Mouse (Mus musculus) mouse embryonic stem cell (cell line): ENCODE data around the gene Ttc14.

Experiments used
- in situ Hi-C, 2 experiments: fragments of 300-500 bp; cut with MboI; formaldehyde crosslinking; loops; 1 replicate in 1 of 2; 3 replicates in 1 of 2; pipeline ENCODE4 v1.14.3; 2019 to 2020; ENCODE audit warnings: low sequenced_read_pairs in 2 of 2, low pct_unique_long_range_greater_than_20kb in 1 of 2, mixed read lengths in 1 of 2; ENCODE audit not compliant: unreplicated experiment in 1 of 2

The Ttc14 gene

DNA sequence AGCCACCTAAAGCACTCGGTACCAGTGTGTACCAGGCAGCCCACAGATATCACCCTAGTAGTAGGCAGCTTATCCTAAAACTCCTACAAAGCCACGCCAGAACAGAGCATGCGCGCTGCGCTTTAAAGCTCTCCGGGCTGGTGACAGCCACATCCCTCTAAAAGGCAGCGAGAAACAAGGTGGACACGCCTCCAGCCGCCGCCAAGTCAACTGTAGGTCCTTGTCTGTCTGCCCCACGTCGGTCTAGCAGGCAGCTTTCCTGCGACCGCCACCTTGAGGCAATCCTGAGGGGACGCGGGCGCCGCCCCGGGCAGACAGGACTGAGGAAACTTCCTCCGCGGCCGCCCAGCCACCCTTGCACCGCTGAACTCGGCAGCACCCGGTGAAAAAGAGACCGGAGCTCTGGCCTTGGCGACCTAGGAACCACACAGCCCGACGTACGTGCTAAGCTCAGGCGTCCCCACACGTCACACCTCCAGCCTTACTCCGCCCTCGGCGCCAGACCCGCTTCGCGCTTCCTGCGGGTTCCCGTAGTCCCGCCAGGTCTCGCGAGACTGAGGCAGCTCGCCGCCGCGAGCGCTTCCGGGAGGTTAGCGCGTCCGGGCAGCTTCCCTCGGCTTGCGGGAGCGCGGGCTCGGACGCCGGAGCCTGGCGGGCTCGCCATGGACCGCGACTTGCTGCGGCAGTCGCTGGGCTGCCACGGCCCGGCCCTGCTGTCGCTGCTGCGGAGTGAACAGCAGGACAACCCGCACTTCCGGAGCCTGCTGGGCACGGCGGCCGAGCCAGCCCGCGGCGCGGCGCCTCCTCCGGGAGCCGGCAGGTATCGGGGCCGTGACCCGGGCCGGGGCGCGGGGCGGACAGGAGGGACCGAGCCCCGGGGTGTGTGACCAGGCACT is at the start of gene Ttc14:
Gene Ttc14, plus strand, starts transcription at position 216 of the 896 bp plus-strand sequence.
- in situ Hi-C loops = loop anchor here (25.0 kb wide), 4 partner anchors 262 to 838 kb away; partner anchors contain the start of gene Dnajc19 (in 1 of the 2)

DNA sequence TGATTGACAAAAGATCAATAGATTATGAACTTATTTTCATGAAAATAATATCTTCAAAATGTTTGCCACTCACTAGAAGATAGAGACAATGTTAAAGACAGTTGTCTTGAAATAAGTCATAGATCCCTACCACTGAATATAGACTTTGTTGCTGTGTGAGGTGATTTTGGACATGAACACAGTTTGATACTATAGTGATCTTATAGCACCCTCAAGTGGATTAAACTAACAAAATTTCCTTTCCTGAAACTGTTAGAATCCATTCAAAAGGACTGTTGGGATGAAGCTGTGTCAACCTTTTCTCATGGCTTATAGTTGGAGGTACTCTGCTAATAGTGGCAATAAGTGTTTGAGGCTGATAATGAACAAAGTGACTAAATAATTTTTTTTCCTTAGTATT is 8.7 kb upstream of the Ttc14 start:
- in situ Hi-C loops = loop anchor here in 1 of 2 experiments (25.0 kb wide), 2 partner anchors 479 to 829 kb away; no protein-coding TSS in a partner anchor

DNA sequence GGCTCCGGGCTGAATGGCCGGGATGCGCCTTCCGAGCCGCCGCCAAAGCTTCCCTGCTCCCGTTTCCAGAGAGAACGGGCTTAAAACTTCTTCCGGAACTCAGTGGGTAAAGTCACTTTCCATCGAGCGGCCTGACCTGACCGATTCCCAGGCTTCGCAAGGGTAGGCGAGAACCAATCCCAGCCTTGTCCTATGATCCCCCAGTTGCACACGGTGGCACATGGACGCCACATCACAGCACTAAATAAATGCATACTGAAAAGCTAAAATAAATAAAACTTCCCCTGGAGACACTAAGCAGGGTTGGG is 835 bp downstream of the Ttc14 start:
- in situ Hi-C loops = loop anchor here (25.0 kb wide), 2 partner anchors 262 to 287 kb away; partner anchors contain the start of gene Dnajc19 (in 1 of the 2)

DNA sequence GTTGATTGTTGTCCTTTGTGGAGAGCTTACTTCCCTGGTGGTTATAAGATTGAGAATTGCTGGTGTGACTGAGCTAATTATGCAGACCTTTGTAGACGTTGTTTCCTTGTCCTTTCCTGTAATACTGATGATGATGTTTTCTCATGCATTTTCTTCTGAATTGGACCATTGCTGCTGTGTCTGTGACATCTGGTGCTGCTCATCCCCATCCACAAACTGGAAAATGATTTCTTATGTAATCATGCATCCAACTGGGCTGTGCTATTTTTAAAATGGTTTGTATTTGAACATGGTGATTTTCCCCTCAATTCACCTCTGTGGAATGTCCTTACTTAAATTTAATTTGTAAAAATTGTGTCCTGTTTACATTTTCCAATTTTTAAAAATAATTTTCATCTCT is 7.5 kb downstream of the Ttc14 start:
- in situ Hi-C loops = loop anchor here (25.0 kb wide), 2 partner anchors 255 to 280 kb away; partner anchors contain the start of gene Dnajc19 (in 1 of the 2)

DNA sequence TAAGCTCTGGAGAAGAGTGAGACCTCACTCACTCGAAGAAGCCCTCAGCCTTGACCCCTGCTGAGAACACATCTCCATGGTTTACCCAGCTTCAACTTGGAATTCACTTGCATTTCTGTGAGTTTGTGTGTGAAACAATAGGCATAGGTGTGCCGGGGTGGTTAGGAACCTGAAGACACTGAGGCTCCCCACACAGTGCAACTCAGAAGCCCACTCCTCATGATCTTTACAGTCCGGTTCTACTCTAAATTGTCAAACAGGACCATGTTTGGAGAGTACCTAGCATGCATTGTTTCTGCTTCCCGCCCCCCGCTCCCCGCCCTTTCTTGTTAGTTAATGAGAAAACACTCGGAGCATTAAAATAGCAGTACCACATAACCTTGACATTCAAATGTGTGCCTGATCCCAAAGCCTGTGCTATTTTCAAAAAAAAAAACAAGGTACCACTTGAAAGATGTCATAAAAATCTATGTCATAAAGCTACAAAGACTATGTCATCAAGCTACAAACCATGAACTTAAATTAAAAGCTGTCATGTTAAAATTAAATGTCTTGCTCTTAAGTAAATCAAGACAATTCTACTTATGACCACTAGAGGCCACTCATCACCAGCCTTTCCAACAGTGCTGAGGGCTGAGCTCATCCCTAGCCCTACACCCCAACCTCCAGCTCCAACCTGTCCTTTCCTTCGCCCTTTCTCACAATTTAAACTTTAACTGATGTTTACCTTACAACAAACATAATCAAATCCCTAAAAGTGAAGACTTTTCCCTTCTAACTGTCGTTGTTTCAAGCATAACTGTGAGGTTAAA is 24.7 kb downstream of the Ttc14 start:
- in situ Hi-C loops = loop anchor here (5.0 to 25.0 kb wide), 4 partner anchors 93 to 263 kb away; partner anchors contain the start of gene Dnajc19 (in 1 of the 2)

DNA sequence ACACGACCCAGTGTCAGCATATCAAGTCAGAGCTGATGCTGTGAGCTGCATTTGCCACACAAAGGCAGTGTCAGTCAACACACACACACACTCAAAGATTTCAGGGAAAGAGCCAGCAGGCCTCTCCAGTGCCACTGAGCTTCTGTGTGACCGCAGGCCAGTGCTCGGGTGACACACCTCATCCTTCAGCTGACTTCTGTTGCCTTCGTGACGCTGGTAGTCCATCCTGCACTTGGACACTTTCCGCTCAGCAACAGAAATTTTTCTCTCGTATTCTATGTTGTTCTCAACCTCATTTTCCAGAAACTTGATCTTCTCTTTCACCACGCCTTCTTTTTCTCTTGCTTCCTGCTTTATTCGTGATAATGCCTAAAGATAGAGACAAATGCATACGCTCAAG is 32.7 kb downstream of the Ttc14 start:
- in situ Hi-C loops = no loop called here

DNA sequence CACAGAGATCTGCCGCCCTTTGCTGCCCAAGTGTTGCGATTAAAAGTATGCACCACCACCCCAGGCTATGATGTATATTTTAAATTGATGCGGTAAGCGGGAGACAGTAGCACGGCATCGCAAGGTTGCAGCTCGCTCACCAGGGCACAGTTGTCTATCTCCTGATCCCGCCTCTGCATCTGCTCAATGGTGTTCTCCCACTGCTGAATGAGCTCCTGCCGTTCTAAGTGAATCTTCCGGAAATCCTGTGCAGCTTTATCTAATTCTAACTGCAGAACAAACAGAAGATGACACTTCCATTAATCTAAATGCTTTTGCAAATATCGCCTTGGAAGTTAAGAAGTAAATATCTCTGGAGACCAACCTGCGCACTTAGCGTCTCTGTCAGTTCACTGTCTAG is 36.9 kb downstream of the Ttc14 start:
- in situ Hi-C loops = no loop called here

DNA sequence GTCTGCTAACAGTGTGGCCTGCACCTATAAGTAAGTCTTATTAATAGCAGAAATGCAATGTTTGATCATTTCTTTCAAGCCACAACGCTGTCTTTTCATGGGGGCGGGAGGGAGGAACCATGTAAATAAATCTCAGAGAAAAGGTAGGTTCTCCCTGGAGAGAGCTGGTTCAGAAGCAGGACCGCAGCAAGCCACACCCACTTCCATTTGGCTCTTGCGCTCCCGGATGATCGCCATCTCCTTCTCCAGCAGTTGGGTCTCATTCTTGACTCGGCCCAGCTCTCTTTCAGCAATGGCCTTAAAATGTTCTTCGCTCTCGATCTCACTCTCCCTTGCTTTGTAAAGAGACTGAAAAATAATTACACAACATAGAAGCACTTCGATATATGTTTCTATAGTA is 39.2 kb downstream of the Ttc14 start:
- in situ Hi-C loops = no loop called here

DNA sequence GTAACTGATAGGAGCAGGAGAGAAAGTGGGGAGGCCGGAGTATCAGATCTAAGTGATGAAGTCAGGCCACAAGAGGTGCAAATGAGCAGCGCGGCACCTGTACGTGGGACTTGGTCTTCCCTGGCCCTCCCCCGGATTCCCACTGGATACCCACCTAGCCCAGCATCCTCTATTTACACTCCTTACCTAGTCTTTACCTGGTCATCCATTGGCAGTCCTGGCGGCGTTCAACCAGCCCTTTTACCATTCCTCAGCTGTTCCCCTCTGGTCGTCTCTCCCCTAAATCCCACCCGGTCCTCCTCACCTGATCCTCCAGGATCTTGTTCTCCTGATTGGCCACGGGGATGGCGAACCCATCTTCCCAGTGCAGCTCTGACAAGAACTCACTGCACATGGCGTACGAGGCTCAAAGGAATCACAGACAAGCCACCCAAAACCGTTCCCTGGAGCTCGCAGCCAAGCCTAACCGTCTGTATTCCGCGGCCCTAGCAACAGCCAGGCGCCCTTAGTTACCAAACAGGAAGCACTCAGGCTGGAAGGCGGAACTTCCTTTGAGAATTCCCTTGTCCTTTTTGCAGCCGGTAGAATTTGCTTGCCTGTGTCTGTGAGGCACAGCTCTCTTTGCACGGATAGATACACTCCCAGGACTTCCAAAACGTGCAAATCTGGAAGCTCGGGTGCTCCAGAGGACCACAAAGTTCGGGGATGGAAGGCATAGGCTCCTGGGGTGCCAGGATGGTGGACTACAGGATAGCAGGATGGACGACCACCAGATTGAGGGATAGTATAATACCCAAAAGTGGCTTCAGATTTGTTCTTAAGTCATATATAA is 44.4 kb downstream of the Ttc14 start, which contains the start of gene Ccdc39:
Gene Ccdc39, minus strand, starts transcription at position 510 of the 832 bp plus-strand sequence.
- in situ Hi-C loops = no loop called here

DNA sequence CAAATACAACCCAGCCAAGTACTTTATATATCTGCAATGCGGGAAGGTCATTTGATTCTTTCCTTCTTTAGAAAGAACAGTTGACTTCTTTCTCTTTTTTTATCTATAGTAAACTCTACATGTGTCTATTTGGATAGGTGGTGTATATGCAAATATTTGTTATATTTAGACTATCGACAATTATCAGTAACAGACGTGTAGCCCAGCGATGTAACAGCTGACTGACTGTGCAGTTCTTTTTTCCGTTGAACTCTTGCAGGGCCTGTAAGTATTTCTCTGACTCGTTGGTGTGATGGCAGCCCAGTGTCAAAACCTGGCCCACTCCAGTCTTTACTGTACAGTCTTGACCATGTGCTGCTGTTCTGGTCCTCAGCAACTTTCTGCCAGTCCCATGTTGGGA is 47.0 kb downstream of the Ttc14 start:
- in situ Hi-C loops = no loop called here

DNA sequence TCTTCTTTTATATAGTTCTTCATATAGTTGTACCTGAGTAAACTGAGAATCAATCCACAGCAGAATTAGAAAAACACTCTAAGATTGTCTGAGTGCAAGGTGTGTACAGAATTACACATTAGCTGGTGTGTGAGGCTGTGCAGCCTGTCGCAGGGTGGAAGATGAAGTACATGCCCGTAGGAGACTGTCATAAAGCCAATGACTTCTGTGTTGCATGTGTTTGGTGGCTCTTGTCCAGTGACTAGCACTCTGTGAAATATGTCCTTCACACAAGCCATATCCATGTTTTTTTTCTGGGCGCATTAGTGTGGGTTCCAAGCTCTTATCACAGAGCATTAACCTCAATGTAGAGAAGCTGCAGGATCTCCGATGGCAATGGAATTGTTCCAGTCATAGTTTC is 51.2 kb downstream of the Ttc14 start:
- in situ Hi-C loops = no loop called here

DNA sequence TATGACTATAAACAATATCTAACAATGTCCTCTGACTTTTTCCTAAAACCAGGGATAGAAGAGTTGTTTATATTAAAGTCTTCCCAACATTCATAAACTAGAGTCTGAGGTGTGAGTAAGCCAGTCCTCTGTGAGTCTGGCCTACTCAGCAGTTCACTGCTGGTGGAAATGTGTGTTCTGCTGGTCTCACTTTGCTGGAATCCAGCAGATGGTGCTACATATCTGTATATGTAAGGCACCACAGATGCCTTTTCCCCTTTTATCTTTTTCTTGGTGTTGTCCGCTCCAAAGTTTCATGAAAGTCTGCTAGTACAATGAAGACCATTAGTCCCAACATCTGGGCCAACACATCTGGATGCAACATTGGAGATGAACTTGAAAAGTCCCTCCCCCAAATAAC is 53.4 kb downstream of the Ttc14 start:
- in situ Hi-C loops = no loop called here

DNA sequence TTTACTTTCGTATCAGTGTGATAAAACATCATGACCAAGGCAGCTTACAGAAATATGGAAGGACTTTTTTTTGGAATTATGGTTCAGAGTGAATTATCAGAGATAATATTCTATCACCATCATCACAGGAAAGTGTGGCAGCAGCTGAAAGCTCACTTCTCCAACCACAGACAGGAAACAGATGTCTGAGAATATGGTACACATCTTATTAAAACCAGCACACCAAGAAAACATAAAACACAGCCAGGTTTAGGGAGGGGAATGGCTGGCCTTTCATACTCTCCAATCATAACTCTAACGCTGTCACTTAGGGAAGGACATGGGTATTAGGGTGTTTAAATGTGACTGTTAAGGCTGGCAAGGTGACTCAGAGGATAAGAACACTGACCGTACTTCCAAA is 59.3 kb downstream of the Ttc14 start:
- in situ Hi-C loops = no loop called here

DNA sequence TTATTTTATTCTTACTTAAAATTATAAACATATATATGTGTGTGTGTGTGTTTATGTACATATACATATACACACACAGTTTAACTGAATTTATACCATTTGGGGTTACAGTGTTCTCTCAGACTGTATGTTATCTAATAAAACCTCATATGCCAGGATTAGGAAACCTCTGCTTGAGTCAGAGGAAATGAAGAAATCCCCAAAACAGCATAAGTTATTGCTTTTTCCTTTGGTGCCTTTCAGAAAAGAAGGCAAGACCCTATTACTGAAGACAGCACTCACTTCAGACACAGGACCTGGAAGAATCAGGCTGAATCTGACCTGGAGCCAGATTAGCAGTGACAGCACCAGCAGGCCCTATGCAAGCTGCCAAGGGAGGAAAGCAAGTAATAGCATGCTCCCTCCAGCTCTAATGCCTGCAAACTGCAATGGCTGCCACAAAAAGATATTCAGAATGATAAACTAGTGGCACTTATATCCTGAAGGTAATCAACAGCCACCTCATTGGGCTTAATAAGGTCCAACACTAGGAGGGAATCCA is 64.4 kb downstream of the Ttc14 start:
- in situ Hi-C loops = no loop called here
